Mouse (Mus musculus) kidney, postnatal 36 days (tissue): Measurements from ENCODE around the gene Srgap1.

Source experiments
- DNase-seq, 2 experiments: peaks; one replicate each; pipeline ENCODE4 v3.0.0; 2021 to 2022; ENCODE audit warnings: mixed read lengths in 2 of 2

Srgap1 gene

DNA sequence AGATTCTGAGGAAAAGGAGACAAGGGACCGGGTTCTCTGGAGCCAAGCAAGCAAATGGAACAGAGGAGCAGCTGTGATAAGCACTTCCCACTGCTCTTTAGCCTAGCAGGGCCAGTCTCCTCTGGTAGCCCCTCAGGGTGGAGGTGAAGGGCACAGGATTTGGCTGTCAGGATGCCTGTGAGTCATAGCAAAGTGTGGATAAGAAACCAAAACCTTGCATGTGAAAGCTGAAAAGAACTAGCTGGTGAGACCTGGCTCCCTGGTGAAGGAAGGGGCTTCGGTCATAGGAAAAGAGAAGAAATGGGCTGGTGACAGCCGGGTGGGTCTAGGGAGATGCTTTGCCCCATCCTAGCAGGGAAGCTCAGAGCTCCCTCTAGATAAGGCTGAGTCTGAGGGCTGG lies 30.5 kb downstream of the Srgap1 start:
- DNase-seq: no peak

DNA sequence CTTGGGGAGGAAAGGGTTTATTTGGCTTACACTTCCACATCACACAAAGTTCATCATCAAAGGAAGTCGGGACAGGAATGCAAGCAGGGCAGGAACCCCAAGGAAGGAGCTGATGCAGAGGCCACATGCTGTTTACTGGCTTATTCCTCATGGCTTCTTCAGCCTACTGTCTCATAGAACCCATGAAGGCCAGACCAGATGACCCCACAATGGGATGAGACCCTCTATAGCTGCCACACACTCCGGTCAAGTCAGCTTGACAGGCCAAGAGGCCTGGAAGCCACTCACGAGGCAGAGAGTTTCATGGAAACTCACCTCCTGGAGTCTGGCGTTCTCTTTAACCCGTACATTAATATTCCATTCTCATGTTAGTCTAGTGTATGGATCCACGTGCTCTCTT lies 34.8 kb downstream of the Srgap1 start:
- DNase-seq: no peak

DNA sequence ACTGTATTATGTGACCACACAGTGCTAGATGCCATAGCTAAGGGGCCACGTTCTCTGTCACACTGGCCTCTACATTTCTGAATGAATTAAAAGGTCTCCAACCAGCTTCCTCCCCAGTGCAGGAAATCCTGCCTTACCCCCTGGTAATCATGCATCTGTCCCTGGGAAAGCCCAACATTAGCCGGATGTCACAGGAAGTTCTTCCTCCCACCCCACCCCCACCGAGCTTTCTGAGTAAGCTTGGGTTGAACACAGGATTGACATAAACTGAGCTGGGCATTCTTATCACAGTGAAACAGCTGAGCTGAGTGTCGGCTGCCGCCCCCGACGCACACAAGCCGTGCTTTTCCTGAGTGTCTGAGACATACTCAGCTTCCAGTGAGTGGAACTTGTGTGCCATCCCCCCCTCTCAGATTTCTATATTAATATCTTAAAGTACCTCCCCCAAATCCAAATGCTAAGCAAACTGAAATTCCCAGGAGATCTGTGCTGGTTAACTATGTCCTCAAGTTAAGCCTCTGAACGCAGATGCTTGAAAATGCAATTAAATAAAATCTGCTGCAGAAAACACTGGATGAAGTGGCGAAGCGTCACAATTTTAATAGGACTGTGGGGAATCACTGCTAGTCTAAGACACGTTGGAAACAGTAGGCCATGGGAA lies 38.3 kb downstream of the Srgap1 start:
- peak; percentile 53 to 60 for DNase-seq

DNA sequence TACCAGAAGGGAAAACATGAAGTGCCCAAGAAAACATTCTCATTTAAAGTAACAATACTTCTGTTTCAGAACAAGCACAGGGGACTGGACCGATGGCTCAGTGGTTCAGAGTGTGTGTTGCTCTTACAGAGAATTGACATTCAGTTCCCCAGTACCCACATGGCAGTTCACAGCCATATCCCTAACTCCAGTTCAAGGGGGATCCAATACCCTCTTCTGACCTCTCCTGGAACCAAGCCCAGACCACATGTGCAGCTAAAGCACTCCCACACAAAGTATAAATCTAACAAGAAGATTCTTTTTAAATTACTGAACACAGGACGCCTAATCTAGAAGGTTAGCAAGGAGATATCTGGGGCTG lies 38.8 kb downstream of the Srgap1 start:
- no peak for DNase-seq

DNA sequence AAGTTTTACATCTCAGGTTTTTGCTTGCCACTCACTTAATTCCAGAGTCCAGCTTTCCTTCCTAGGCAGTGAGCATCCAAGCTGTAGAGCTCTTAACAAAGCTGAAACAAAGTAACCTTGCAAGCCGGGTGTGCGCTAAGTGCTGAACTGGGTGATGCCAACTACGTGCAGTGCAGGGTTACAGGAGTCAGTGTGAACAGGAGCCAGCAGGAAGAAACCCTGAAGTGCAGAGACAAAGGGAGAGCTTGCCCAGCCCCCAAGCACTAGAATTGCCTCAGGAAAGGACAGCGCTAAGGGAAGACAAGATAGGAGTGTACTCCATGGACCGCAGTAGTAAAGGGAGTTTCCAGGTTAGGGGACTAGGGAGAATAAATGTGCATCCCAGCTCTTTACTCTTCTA lies 40.5 kb downstream of the Srgap1 start:
- DNase-seq: no peak

DNA sequence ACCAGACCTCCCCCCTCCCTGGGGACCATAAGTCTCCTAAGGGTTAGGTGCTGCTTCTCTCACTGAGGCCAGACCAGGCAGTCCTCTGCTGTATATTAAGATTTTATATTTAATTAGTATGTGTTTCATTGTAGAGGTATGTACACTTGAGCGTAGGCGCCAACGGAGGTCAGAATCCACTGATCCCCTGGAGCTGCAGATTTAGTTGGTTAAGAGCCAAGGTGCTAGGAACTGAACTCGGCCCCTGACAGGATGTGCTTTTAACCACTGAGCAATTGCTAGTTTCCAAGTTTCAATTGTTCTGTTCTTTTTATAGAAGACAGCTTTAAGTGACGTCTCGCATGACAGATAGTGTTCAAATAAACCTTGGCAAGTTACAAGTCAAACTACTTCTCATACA lies 41.0 kb downstream of the Srgap1 start:
- no peak for DNase-seq

DNA sequence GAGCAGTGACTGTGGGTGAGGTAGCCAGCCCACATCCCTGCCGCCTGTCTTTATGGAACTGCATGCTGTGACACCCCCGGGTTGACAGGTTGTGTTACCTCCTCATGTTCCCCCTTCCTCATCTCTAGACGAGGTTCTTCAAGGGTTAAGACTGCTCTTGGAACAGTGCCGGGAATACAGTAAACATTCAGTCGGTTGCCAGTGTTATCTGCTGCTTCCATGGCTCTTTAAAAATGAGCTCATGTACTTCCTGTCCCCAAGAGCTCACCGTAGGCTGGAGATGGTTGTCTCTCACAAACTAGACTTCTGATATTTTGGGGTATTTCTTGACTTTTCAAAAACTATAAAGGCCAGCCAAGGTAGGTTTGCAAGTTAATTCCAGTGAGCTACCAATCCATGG lies 41.6 kb downstream of the Srgap1 start:
- DNase-seq: no peak

DNA sequence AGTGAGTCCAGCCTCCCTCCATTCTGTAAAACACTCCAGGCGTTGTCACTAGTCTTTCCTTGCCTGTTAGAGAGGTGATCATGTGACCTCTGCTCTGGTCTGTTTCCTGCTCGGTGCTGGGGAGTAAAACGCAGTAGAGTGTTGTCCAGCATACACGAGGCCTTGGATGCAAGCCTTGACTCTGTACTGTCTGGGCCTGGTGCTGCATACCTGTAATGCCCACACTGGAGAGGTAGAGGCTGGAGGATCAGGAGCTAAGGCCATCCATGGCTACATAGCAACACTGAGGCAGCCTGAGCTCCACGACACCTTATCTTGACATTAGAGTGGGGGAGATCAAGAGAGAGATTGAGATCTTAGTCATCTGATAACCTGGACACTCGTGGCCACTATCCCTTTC lies 44.2 kb downstream of the Srgap1 start:
- no peak for DNase-seq

DNA sequence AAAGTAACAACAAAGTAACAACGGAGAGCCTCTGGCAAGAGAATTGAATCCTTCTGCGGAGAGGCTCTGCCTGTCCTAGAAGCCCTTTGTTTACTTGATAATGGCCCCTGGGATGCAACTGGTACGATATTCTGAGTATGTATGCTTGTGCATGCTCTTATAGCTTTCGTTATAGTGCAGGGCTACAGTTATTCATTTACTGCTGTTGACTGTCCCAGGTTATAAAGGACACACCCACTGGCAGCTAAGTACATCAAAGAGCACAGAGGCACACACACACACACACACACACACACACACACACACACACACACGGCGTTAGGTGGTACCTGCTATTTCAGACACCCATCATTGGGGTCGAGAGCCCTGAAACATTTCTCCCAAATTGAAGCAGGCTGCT lies 48.3 kb downstream of the Srgap1 start:
- no peak for DNase-seq

DNA sequence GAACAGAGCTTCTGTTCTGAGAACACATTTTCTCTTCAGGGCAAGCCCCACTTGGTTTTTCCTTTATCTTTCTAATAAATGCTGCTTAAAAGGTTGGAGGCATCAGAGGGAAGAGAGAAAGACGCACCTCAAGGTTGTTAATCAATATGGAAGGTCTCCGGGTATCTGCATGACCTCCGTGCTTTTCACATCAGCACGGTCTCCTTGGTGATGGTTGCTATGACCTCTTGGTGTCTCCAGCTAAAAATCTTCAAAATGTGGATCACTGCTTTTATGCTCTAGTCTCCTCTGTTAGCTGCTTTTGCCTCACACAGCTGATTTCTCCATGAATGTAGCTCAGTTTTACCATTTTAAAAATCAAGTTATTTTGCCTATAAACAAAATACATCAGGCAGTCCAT lies 50.6 kb downstream of the Srgap1 start:
- no peak for DNase-seq

DNA sequence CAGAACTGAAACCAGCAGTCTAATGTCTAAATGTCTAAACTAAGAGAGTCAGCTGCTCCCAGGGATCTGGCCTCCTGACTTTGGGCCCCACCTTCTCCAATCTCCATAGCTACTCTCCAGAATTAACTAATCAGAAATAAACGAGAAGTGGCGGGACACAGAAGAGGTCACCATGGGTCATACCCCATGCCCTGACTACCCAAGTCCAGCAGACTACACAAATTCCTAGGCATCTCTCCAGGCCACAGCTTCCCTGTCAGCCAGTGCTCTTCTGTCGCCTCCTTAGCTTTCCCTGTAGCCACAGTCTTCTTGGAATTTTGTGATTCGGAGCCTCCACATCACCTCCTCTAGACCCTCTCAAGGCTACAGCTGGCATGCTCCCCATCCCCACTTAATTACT lies 51.7 kb downstream of the Srgap1 start:
- DNase-seq: peak; percentile 33 to 34

DNA sequence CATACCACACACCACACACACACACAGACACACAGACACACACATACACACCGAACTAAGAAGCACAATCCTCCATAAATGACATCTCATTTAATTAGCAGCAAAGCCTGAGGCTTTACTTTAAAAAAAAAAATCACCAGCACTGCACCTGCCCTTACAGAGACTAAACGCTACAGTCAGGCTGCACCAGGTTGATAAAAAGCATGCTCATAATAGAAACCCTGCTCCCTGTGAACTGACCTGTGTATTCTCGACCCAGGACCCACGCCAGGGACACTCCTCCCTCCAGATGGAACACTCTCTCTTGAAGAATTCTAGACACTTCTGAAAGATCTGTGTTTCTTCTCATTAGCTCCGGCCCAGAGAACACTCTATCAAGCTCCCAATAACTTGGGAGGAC lies 52.5 kb downstream of the Srgap1 start:
- DNase-seq: no peak

DNA sequence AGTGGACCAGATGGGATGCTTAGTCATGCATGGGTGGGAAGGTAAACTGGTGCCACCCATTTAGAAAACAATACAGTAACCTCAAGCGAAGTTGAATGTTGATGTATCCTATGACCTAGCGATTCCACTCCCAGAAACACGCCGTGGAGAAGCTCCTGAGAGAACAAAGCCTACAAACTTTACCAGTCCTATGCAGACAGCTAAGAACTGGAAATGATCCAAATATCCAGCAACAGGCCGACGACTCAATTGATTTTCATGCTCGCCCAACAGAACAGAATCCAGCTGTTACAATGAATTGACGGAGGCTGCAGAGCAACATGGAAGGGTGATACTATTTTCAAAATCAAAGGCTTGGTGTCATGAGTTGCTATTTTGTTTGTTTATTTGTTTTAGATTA lies 54.5 kb downstream of the Srgap1 start:
- DNase-seq: no peak

DNA sequence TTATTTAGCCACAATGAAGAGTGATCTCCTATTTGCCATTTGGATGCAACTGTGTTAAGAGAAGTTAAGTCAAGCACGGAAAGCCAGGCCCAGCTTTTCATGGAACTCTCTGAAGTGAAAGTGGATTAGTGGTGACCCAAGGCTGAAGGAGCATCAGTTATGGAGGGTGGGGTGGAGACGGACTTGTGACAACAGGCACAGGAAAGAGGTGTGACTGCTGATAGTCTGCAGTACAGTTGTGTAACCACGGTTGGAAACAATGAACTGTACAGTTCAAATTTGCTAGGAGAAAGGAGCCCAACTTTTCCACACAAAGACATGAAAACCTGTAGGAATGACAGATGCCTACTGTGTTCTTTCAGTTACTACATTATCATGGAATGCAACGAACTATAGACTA lies 60.1 kb downstream of the Srgap1 start:
- no peak for DNase-seq

DNA sequence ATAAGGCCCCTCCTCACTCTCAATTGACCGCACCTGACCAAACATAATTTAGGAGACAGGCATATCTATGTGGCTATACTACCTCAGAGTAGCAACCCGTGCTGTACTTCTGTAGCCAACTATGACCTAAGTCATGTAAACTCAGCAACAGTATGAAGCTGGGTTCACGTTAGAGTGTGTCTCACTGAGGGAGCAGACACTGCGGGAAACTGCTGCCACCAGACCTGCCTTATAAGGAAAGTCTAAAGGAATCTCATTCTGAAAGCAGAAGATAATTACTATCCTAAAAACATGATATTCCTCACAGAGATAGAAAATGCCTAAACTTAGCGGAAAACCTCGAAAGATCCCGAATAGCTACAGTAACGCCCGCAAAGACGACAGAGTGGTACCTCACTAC lies 62.2 kb downstream of the Srgap1 start:
- no peak for DNase-seq

DNA sequence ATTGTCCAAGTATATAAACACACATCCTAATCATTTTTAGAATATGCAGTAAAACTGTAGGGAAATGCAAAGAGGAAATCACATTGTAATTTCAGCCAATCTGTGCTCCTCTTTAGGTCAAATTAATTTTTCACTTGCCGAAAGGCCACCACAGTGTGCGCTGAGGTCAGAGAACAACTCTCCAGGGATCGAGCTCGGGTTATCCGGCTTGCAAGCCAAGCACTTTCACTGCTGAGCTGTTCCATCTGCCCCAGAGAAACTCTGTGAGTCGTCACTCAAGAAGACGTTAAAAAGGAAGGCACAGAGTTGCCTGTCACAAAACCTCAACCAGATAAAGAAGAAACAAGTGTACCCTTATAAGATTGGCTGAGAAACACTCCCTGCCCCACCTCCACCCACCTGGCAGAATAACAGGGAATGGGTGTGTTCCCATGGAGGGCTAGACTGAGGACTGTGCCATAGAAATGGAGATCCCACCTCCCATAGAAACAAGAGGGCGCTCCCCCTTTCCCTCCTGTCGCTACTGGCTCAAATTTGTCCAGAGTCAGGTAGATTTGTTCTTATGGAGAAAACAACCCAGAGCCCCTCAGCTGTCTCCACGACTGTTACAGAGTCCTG lies 63.0 kb downstream of the Srgap1 start:
- DNase-seq: peak; percentile 72 to 76

DNA sequence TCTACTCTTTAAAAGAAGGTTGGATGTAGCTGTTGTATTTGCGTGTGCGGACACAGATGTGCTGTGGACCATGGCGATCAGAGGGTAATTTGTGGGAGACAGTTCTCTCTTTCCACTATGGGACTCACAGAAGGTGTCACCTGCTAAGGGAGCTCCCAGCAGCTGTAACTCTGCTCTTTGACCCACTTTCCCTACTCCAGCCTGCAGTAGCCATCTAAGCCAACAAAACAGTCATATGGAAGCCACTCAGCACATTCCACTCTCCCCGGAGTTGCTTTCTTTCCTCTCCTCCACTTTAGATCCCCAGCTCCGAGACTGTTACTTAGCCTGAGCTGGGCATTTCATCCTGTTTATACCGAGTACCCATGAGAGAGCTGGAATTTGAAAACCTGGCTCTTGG lies 71.8 kb downstream of the Srgap1 start:
- peak; percentile 28 to 50 for DNase-seq

DNA sequence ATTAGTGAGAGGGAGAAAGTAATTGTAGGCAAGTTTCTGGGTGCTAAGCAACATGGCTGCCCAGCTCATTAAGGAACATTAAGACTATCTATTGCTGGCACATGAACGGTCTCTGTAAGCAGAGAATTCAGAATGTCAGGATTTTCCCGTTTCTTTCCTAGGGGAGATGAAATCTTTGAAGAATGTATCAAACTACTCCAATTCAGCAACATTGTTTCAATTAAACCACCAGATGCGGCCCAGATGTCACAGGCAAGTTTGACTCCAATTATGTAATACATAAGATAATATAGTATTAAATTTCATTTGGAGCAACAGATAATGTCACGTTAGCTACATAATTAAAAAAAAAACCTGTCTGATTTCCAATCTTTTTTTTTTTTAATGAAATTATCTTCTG lies 72.5 kb downstream of the Srgap1 start:
- DNase-seq: no peak

DNA sequence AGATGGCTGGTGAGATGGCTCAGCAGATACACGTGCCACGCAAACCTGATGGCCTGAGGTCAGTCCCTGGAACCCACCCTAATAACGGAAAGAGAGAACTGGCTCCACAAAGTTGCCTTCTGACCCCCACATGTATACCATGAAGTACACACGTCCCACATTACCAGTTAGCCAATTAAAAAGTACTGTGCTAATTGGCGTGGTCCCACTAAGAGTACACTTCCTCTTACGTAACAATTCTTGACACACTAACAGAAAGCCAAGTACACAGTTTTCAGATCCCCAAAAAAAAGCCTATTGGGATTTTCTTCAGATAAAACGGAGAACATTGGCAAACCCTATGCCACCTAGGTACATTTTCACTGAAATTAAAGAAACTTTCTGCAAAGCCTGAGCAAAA lies 73.8 kb downstream of the Srgap1 start:
- DNase-seq: no peak

DNA sequence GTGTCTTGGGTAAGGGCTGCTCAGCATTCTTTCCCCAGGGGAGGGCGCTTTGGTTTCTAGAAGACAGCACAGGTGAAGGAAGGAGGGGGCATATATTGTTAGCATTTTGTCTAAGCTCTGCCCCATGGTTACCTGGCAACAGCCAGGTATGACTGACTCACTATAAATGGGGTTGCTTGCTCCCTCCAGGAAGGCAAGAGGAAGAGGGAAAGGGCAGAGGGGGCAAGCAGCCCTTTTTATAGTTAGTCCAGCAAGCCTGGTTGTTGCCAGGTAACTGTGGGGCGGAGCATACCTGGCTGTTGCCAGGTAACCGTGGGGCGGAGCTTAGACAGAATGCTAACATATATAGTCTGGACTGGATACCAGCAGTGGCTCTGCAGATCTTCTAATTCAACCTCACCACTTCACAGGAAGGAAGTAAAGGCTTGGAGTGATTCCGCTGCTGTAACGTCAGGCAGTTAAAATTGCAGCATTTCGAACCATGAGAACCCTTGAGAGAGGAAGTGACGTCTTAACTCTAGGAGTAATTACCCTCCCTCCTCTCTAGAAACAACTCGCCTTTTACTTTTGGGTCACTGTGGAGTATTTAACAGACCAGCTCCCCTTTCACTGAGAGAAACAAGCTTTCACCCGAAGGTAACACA lies 74.7 kb downstream of the Srgap1 start:
- DNase-seq: no peak

DNA sequence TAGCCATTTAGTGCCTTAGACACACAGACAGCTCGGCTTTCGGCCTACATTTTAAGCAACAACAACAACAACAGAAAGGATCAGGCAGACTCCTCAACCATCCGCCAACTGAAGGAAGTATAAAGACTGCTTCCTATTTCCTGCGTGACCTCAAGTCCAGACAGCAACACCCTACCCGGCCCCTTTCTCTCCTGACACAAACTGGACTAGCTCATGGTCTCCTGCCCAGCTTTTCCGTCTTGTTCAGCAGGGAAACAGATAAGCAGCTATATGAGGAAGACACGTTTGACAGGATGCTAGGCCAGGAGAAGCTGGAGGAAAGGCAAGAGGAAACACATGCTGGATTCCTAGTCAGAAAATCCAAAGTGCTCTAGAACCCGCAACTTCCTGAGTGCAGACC lies 75.5 kb downstream of the Srgap1 start:
- DNase-seq: no peak

DNA sequence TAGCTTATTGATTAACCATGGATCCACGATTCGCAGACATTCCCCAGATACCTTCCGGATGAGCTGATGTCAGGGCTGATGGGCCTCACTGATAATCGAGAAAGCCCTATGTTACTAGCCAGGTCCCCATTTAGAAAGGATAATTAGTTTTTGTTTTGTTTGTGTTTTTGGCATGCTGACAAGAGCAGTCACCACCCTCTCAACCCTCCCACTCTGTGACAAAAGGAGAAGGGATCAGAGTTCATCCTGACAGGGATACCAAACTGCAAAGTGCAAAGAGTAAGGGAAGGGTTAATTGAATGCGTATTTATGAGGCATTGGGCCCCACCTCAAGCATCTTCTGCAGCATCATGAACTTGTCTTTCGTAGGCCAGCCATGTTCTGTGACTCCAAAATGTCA lies 76.2 kb downstream of the Srgap1 start:
- peak in 1 of 2 experiments; percentile 13 for DNase-seq

DNA sequence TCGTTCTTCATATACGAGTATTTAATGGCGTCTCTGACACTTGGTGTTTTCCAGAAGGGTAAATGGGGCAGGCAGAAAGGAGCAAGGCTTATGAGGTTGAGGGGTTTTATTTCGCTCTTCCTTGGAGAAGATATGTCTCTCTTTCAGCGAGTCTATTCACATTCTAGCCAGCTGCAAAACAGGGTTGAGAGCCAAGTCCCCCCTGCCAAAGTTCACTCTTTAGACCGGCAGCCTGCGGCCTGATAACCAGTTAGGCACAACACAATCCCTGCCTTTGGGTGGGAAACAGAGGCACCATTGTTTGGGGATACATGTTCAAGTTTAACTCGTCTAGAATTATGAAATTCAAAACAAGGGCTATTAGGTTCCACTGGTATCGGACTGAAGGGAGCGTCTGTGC lies 83.0 kb downstream of the Srgap1 start:
- DNase-seq: no peak

DNA sequence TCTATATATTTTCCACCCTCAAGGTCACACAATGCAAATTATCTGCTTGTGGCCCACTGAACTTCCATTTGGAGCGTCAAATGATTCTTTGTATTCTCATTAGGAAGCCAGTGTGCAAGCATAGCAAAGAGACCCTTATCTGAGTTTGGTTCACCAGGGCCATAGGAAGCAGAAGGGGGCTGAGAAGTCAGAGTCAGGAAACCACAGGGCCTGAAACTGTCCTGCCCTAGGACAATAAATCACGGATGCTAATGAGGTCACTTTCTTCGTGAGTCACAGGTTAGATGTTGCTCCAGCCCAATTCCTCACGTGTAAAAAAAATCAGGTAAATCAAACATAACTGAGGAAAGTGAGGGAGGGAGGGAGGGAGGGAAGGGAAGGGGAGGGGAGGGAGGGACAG lies 85.1 kb downstream of the Srgap1 start:
- DNase-seq: no peak
